Mouse (Mus musculus) kidney, embryonic 15.5 days (tissue): ENCODE data around the gene Fcrl5. TPM values are rescaled to one million over a fixed set of nuclear protein-coding genes. Genes with fewer than 3 reads are reported as not detected.

ENCODE experiments used
- ATAC-seq: fragments of 200-750 bp; cut with Nextera tagmentation; replicated peaks from 2 replicates; pipeline ENCODE4 v1.8.0; 2017; ENCODE audit warnings: moderate TSS enrichment; ENCODE audit not compliant: low FRiP score
- H3K27ac ChIP-seq: fragments of 300-500 bp; sonication (generic); 2 replicates; pipeline ENCODE4 v1.5.1; 2015; ENCODE audit warnings: mild to moderate bottlenecking, inconsistent platforms
- H3K27me3 ChIP-seq: fragments of 300-500 bp; sonication (generic); 2 replicates; pipeline ENCODE4 v1.6.1; 2015; ENCODE audit warnings: inconsistent platforms
- H3K36me3 ChIP-seq: fragments of 300-500 bp; sonication (generic); 2 replicates; pipeline ENCODE4 v1.6.1; 2015; ENCODE audit warnings: inconsistent platforms
- H3K4me1 ChIP-seq: fragments of 300-500 bp; sonication (generic); 2 replicates; pipeline ENCODE4 v1.6.1; 2015; ENCODE audit warnings: inconsistent platforms
- H3K4me2 ChIP-seq: fragments of 300-500 bp; sonication (generic); 2 replicates; pipeline ENCODE4 v1.6.1; 2015; ENCODE audit warnings: moderate library complexity, mild to moderate bottlenecking, inconsistent platforms
- H3K4me3 ChIP-seq: fragments of 300-500 bp; sonication (generic); replicated peaks from 2 replicates; pipeline ENCODE4 v1.5.1; 2015; ENCODE audit warnings: mild to moderate bottlenecking, inconsistent platforms
- H3K9ac ChIP-seq: fragments of 300-500 bp; sonication (generic); 2 replicates; pipeline ENCODE4 v1.6.1; 2015; ENCODE audit warnings: mild to moderate bottlenecking, inconsistent platforms
- H3K9me3 ChIP-seq: fragments of 300-500 bp; sonication (generic); replicated peaks from 2 replicates; pipeline ENCODE4 v1.6.1; 2016; ENCODE audit warnings: inconsistent platforms
- WGBS: fragments of 180-500 bp; shearing (Covaris S2); methylation state at CpG from one replicate; pipeline ENCODE4 v1.1.7; 2015; ENCODE audit warnings: mixed read lengths; 5-methylcytosine and 5-hydroxymethylcytosine counted together
- polyA plus RNA-seq: library from polyadenylated mRNA; unstranded; fragments of >200 nt; fragmentation: Nextera tagmentation; extraction: Ambion mirVana; gene quantifications from 2 replicates; pipeline ENCODE4 v1.2.1, GENCODE M21; 2015

Gene Fcrl5
- polyA plus RNA-seq, 1 experiment from 2014 or later = not detected

DNA sequence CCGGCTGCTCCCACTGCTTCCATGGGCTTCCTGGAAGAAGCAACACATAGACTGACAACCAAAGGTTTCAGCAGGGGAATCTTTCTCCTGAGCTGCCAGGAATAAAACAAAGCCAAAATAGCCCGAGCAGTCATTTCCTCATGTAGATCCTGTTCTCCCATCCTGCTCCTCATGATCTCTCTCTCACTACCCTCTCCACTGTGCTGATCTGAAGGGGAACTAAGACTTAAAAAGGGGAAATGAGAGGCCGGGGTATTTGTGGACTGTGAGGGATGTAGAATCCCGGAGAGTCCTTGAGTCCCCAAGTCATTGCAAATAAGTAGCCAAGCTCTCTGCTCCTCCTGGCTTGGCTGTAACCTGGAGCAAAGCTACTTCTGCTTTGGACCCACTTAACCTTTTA, 85.6 kb downstream of the Fcrl5 start:
- H3K36me3 ChIP-seq = no peaks in the 10 kb centered on the region
- no peak overlapping the region for H3K4me3 ChIP-seq
- H3K4me1 ChIP-seq = peaks cover 4% of the 10 kb centered on the region
- H3K27me3 ChIP-seq = no peaks in the 10 kb centered on the region
- H3K9me3 ChIP-seq = no peaks in the 10 kb centered on the region
- WGBS = 78% methylated on average over 4 of the region's 4 CpGs
- H3K4me2 ChIP-seq = no peak overlapping the region
- no peak for ATAC-seq
- no peak overlapping the region for H3K27ac ChIP-seq
- H3K9ac ChIP-seq = no peak overlapping the region

DNA sequence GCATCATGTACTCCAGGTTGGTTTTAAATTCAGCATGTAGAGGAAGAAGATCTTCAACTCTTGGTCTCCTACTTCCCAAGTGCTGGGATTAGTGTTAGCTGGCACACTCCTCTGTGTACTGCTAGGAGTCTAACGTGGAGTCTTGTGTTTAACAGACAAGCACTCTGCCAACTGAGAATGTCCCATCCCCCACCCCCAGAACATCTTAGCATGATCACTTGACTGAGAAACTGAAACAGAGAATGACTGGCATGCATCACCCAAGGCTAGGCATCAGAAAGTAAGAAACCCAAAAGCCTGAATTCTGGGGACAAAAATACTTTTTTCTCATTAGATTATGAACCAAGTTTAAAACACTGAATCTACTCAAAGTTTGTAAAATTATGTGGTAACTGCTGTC, 86.3 kb downstream of the Fcrl5 start:
- ATAC-seq = no peak
- H3K36me3 ChIP-seq = no peaks in the 10 kb centered on the region
- no peak overlapping the region for H3K27ac ChIP-seq
- 52% methylated on average over 1 of the region's 1 CpGs for whole genome bisulfite sequencing
- no peak overlapping the region for H3K9ac ChIP-seq
- peaks cover 12% of the 10 kb centered on the region for H3K4me1 ChIP-seq
- no peak overlapping the region for H3K4me3 ChIP-seq
- H3K4me2 ChIP-seq = no peak overlapping the region
- H3K9me3 ChIP-seq = no peaks in the 10 kb centered on the region
- H3K27me3 ChIP-seq = no peaks in the 10 kb centered on the region

DNA sequence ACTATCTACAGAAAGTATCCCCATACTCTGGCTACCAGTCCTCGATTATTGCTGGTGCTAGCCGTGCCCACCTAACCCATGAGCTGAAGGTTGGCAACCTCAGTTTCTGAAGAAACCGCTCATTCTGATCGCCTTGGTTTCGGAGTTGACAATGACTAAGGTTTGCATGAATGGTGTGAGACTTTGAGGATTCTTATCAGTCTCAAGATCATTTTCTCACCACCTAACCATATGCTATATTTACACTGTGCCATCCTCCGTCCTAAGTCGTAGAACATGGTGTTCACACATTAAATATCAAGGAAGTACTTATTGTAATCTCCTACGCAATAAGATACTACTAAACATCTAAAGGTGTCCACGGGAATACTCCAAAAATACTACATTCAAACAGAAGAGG, 88.1 kb downstream of the Fcrl5 start:
- Histone ChIP-seq H3K4me2 (no peak overlapping the region), H3K4me3 (no peak overlapping the region), H3K9me3 (no peaks in the 10 kb centered on the region), H3K9ac (no peak overlapping the region), H3K36me3 (peaks cover 15% of the 10 kb centered on the region), H3K4me1 (peaks cover 17% of the 10 kb centered on the region), H3K27ac (no peak overlapping the region), H3K27me3 (no peaks in the 10 kb centered on the region)
- ATAC-seq = no peak
- 91% methylated on average over 9 of the region's 9 CpGs for WGBS

DNA sequence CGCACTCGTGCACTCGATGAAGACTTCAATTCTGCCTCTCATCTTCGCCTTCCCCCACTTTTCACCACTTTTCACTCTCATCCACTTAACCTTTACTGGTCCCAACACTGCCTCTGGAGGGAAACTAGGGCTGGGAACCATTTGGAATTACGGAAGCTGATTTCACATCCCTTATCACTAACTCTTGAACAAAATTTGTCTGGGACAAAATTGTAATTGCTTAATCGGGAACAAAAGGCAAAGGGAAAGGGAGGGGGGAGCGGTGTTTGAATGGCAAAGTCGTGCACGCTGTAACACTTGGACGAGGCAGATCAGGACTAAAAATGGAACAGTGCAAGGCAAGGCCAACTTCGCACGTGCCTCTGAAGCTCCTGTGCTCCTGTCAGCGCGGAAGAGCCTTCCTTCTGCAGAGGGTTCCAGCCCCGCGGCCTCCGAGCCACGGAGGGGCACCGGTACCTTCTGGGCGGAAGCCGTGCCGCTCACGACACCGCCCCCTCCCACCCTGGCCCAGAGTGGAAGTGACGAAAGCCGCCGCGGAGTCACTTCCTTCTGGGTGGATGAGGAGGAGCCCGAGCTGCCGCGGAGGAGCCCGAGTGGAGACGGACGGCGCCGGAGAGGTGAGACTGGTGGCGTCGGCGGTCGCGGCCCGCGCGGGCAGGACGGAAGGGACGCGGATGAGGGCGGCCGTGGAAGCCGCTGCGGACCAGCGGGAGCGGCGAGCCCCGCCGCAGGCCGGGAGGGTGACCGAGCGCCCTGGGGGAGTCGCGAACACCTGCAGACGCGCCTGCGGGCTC, 89.7 kb downstream of the Fcrl5 start, which contains the start of gene Etv3:
Etv3 (plus strand) TSS at position 365 of the 794 bp plus-strand sequence.
- 5% methylated on average over 64 of the region's 64 CpGs for WGBS
- peaks cover 17% of the 10 kb centered on the region for H3K4me1 ChIP-seq
- H3K36me3 ChIP-seq = peaks cover 31% of the 10 kb centered on the region
- H3K9me3 ChIP-seq = no peaks in the 10 kb centered on the region
- peak within 1 kb of the TSS; percentile 85 for H3K27ac ChIP-seq
- no peaks in the 10 kb centered on the region for H3K27me3 ChIP-seq
- H3K9ac ChIP-seq = peak within 1 kb of the TSS; percentile 92
- peak; percentile 97 for ATAC-seq
- H3K4me3 ChIP-seq = peak within 1 kb of the TSS; percentile 80
- peak within 1 kb of the TSS; percentile 79 for H3K4me2 ChIP-seq

DNA sequence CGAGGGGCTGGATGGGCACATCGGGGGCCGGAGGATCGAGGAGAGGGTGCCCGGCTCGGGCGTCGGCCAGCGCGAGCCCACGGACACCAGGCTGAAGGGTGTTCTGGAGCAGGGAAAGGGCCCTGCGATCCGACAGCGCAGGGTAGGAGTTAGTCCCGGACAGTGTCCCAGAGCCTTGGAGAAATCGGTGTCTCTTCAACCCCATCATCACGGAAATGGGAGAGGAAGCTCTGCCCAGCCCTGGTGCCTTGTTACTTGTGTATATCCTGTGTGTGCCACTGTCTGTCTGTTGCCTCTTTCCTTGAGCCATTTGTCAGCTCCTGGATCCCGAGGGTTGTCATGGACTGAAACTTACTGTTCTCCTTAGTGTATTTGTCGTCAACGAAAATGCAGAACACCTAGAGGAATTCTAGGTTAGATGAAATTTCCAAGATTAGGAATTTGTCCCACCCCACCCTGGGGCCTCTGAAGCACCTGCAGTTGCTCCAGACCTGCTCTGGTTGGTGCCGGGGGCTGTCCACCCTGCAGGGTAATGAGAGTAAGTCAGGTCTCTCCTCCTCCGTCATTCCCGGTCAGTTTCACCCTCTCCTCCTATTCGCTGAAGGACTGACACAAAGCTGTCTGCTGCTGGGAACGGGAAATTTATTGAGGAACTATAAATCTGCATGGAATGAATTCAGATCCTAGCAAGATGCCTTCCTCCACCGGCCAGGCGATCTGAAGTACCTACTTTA, 90.4 kb downstream of the Fcrl5 start:
- 1% methylated on average over 27 of the region's 27 CpGs for WGBS
- Histone ChIP-seq H3K27ac (peak overlapping the region; percentile 85), H3K4me2 (peak overlapping the region; percentile 79), H3K4me3 (peak overlapping the region; percentile 80), H3K4me1 (peaks cover 17% of the 10 kb centered on the region), H3K9me3 (no peaks in the 10 kb centered on the region), H3K36me3 (peaks cover 38% of the 10 kb centered on the region), H3K9ac (peak overlapping the region; percentile 92), H3K27me3 (no peaks in the 10 kb centered on the region)
- ATAC-seq = peak; percentile 70

DNA sequence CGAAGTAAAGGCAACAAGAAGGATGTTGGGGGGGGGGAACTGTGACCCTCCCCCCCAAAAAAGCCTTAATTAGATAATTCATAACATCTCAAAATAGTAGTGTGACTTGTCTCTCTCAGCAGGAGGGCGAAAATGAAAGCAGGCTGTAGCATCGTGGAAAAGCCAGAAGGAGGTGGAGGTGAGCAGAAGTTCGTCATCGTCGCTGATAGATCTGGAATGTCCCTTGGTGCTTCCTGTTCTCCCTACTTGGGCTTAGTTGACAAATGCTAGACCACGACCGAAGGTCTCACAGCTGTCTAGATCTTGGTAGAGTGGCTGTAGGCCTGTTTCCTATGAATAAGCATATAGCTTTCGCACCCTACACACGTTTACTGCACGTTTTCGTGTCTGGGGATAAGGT, 91.6 kb downstream of the Fcrl5 start:
- no peak overlapping the region for H3K9ac ChIP-seq
- no peak overlapping the region for H3K4me3 ChIP-seq
- no peaks in the 10 kb centered on the region for H3K27me3 ChIP-seq
- WGBS = 86% methylated on average over 12 of the region's 12 CpGs
- H3K4me1 ChIP-seq = peaks cover 17% of the 10 kb centered on the region
- no peak for ATAC-seq
- no peak overlapping the region for H3K27ac ChIP-seq
- peaks cover 49% of the 10 kb centered on the region for H3K36me3 ChIP-seq
- H3K9me3 ChIP-seq = no peaks in the 10 kb centered on the region
- H3K4me2 ChIP-seq = no peak overlapping the region

DNA sequence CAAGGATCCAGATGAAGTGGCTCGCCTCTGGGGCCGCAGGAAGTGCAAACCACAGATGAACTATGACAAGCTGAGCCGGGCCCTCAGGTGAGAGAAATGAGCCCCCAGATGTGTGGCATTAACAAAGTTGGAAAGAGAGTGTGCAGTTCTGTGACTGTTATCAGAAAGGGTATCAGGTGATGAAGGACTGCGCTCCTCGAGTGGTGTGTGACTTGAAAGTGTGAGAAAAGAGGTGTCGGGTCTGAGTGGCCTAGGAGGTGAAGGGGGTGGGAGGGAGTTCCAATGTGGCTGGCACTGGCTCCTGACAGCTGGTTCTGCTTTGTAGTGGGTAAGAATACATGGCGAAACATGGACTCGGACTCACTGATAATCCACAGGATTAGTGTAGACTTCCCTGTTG, 92.4 kb downstream of the Fcrl5 start:
- Histone ChIP-seq H3K9me3 (no peaks in the 10 kb centered on the region), H3K4me3 (no peak overlapping the region), H3K27me3 (no peaks in the 10 kb centered on the region), H3K27ac (no peak overlapping the region), H3K36me3 (peaks cover 57% of the 10 kb centered on the region), H3K4me1 (peaks cover 17% of the 10 kb centered on the region), H3K9ac (no peak overlapping the region), H3K4me2 (no peak overlapping the region)
- WGBS = 83% methylated on average over 8 of the region's 8 CpGs
- no peak for ATAC-seq

DNA sequence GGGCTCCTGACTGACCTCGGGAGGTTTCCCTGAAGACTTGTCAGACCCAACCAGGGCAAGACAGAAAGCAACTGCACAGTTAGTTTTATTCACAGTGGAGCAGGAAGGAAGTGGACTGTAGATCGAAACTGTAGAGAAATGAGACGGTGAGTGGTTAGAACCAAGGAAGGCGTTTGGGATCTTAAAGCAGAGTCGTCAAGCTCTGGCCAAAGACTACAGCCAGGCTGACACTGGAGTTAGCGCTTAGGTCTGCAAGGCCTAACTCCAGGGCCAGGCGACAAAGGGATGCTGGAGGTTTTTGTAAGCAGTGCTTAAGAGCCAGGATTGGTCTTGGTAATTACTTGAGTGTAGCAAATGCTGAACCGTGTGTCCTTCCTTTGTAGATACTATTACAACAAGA, 93.3 kb downstream of the Fcrl5 start:
- Histone ChIP-seq H3K4me2 (no peak overlapping the region), H3K36me3 (peaks cover 62% of the 10 kb centered on the region), H3K4me1 (peaks cover 17% of the 10 kb centered on the region), H3K9ac (no peak overlapping the region), H3K4me3 (no peak overlapping the region), H3K9me3 (no peaks in the 10 kb centered on the region), H3K27me3 (no peaks in the 10 kb centered on the region), H3K27ac (no peak overlapping the region)
- no peak for ATAC-seq
- 93% methylated on average over 8 of the region's 8 CpGs for WGBS

DNA sequence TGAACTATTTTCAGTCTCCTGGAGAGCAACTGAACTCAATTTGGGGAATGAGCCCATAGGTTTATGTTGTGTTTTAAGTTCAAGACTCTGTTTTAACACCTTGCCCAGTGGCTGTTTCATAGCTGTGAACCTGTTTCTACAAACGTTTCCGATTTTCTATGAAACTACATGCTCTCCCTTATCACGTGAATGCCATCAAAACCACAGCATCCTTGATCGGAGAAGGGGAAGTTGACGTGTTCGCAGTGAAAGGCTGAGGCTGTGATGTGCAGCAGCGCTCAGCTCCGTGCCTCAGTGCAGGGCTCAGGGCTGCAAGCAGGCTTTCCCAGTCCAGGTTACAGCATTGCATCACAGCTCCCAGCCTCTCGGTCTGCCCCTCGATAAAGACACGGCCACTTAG, 94.0 kb downstream of the Fcrl5 start:
- no peak overlapping the region for H3K4me3 ChIP-seq
- H3K36me3 ChIP-seq = peaks cover 69% of the 10 kb centered on the region
- peaks cover 17% of the 10 kb centered on the region for H3K4me1 ChIP-seq
- H3K9ac ChIP-seq = no peak overlapping the region
- no peaks in the 10 kb centered on the region for H3K9me3 ChIP-seq
- WGBS = 89% methylated on average over 11 of the region's 11 CpGs
- H3K27ac ChIP-seq = no peak overlapping the region
- no peaks in the 10 kb centered on the region for H3K27me3 ChIP-seq
- no peak for ATAC-seq
- H3K4me2 ChIP-seq = no peak overlapping the region

DNA sequence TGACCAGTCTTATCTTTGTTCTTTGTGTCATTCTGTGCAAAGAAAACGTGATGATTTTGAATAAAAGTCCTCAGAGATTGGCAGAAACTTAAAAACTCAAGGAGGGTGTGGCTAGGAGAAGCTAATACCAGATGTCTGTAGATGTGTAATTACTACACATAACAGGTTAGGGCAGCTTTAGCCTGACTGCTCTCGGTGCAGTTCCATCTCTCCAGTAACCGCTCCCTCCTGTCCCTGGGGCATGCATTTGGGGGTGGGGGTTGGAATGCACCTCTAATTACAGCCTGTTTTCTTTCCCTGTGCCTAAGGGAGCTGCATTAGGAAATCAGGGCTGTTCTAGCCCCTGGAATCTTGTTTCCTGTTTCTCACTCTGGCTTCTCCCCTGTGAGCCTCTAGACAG, 94.7 kb downstream of the Fcrl5 start:
- no peaks in the 10 kb centered on the region for H3K9me3 ChIP-seq
- peaks cover 76% of the 10 kb centered on the region for H3K36me3 ChIP-seq
- no peaks in the 10 kb centered on the region for H3K27me3 ChIP-seq
- no peak overlapping the region for H3K4me3 ChIP-seq
- no peak overlapping the region for H3K9ac ChIP-seq
- no peak for ATAC-seq
- WGBS = 86% methylated on average over 3 of the region's 3 CpGs
- H3K4me1 ChIP-seq = peaks cover 14% of the 10 kb centered on the region
- H3K4me2 ChIP-seq = no peak overlapping the region
- no peak overlapping the region for H3K27ac ChIP-seq

DNA sequence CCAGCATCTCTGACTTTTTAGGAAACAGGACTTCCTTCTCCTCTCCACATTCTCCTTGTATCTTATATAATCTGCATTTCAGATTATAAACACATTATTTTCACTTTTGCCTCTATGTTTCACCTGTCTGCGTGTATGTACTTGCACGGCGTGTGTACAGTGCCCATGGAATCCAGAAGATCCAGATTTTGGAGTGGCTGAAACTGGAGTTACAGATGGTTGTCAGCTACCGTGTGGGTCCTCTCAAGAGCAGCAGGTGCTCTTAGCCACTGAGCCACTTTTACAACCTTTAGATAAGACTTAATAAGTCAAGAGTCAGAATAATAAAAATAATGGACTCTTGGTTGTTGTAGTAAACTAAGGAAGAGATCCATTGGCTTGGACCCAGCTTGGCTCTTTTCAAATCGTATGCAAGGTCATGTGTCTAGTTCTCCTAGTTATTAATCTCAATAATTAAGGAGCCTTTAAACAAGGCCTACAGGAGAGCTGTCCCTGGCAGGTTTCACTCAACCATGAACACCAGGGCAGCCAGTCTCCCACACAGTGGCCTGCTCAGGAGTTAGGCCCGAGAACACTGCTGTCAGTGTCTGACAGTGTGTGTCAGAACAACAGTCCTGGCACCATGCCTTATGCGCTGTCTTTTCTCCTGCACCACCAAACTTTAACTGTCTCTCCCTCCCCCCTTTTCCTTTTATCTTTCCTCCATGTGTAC, 98.2 kb downstream of the Fcrl5 start:
- H3K36me3 ChIP-seq = peaks cover 94% of the 10 kb centered on the region
- 73% methylated on average over 7 of the region's 7 CpGs for WGBS
- H3K27ac ChIP-seq = 0 out of 2 replicates have a peak overlapping the region, but pooled peaks have one; percentile 41
- no peak overlapping the region for H3K9ac ChIP-seq
- no peaks in the 10 kb centered on the region for H3K9me3 ChIP-seq
- no peaks in the 10 kb centered on the region for H3K27me3 ChIP-seq
- no peak overlapping the region for H3K4me2 ChIP-seq
- peak; percentile 60; the same call in 1 of the 2 replicates for ATAC-seq
- no peak overlapping the region for H3K4me3 ChIP-seq
- peaks cover 17% of the 10 kb centered on the region; the same call in 1 of the 2 replicates for H3K4me1 ChIP-seq

DNA sequence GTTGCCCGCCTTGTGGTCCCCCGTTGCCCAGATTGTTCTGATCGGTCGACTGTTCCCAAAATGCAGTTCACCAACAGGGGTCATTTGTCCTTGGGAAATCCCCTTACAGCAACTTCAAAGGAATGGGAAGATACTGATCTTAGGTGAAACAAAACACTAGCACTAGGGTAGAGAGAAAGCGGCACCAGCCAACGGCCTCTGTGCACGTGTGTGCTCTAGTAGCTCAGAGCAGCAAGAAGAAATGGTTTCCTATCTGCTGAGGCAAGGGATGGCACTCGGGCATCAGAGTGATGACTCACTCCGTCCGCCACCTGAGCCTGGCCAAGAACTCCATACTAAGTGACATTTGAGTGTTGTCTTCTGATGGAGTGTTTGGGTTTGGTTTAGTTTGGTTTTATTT, 102.5 kb downstream of the Fcrl5 start:
- no peak overlapping the region for H3K27ac ChIP-seq
- no peaks in the 10 kb centered on the region for H3K9me3 ChIP-seq
- H3K4me1 ChIP-seq = peaks cover 32% of the 10 kb centered on the region
- H3K4me3 ChIP-seq = no peak overlapping the region
- no peak overlapping the region for H3K9ac ChIP-seq
- H3K4me2 ChIP-seq = no peak overlapping the region
- H3K27me3 ChIP-seq = no peaks in the 10 kb centered on the region
- 62% methylated on average over 10 of the region's 10 CpGs for WGBS
- no peak for ATAC-seq
- H3K36me3 ChIP-seq = peaks cover 60% of the 10 kb centered on the region
